Mouse (Mus musculus): ENCODE results near the gene Mterf1b.
"Not testable (repeated sequence)": the region's sequence is repeated elsewhere in the genome, so short reads cannot be mapped to it uniquely, and the experiment has no call there.

The Mterf1b gene

DNA sequence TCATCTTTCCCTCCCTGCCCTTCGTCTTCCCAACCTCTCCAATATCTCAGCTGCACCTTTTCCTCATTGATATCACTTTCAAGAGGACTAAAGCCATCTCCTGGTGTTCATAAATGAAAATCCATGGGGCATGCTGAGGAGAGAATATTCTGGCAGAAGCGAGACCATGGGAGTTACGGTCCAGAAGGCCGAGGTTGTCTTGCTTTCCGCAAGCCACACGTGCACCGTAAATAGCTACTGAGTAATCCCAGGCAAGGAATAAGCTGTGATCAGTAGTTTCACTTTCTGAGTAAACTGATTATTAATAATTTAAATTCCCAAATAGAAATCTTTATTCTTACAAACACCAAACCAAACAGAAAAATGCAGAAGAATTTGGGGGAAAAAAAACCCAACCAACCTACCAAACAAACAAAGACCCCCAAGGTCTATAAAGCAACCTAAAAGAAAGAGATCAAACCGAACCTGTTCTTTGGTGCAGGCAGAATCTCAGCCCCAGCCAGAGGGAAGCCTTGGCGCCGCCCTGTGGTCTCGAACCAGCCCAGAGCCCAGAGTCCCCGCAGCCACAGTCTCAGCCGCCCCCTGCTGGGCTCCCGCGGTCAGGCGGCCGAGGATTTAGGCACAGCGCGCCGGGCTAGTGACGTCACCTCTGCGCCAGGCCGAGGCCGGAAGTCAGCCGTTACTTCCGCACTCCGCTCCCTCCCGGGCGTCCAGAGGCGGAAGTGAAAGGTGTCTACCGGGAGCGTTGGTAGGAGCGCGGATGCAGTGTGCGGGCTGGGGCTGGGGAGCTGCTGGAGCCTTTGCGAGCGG lies at the start of gene Mterf1b:
Gene Mterf1b (plus strand): TSS at position 697 of the 810 bp plus-strand sequence.
- DNase-seq (ENCODE audit: low read depth, low spot score) = not testable (repeated sequence)

DNA sequence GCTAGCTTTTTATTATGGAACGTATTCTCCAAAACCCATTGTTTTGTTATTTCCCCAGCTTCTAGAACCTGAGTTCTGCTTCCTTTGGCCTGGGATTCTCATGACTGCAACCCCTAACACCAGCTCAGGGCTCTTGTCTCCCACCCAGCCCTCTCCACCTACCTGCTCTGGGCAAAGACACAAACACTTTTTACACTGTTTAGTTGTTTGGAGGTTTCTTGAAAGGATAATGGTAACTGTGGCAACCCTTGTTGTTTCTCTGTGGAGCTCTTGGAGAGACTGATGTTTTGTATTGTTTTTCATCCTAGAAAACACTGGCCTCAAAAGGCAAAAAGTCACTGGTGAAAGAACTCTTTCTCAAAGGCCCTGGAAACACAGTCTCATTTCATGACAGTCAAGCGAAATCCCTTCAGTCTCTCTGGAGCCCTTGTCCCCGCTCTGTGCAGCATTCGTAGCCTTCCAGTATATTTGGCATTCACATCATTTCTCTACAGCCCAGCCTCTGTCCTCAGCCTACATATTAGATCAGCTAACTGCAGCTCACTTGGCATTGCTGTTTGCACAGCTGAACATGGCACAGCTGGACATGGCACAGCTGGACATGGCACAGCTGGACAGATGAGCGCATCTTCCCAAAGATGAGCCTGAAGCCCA lies 32.6 kb upstream of the Mterf1b start:
- DNase-seq (ENCODE audit: low read depth, low spot score) = not testable (repeated sequence)

DNA sequence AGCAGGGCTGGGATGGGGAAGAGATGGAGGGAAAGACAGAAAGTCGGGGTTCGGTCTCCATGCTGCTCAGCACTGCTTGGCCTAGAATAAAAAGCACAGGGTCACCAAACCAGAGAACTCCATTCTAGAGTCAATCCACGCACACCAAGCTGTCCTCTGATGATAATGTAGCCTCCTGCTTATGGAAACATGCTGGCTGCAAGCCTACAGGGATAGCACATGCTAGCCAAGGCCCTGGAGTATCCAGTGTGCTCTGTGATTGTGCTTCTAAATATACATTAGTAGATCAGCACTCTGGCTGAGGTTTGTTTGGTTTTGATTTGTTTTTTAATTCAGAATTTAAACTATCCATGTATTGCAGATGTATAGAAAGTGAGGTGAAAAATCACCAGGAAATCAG lies 30.6 kb upstream of the Mterf1b start:
- no peak for DNase-seq (ENCODE audit: low read depth, low spot score)

DNA sequence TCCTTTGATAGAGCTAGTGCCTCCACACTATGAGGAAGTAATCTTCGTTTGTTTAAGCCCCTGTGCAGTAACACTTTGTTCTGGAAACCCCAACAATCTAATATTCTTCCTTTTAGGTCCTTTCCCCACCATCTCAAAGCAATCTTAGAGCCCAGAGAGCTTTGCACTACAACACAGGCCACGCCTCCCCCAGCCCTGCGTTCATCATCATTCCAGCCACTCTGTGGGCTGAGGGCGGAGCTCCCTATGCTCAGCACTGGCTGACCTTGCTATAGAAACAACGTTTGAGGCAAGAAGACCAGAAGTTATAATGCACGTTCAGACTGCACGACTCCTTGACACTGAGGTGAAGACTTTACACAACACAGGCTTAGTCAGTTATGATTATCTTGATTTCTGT lies 29.7 kb upstream of the Mterf1b start:
- no peak for DNase-seq (ENCODE audit: low read depth, low spot score)

DNA sequence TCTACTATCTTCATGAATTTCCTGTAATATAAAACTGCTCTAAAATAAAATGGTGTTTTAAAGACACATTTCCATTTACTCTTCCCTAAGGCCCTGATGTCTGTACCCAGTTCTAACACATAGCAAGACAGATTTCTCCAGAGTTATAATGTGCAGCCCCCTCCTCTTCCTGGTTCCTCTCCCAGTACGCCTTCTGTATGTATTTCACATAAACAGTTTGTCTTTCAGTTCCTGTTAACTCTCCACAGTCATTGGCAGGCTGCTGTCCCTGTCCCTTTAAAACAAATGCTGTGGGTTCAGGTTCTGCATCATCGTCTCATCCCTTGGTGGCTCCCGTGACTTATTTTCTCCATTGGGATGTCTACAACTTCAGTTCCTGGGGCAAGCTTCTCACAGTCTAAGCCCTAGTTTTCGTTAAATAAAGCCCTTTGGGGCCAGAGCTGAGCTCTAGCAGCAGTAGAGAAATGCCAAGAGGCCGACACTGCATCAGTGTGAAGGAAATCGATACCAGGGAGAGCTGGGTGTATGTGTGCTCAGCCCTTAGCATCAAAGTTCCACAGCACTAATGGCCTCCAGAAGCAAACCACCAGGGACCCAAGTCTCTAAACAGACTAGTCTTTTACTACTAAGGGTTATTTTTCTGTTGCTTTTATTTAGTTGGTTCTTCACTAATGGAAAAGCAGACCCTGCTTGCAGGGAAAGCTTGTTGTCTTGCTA lies 24.2 kb upstream of the Mterf1b start:
- not testable (repeated sequence) for DNase-seq (ENCODE audit: low read depth, low spot score)

DNA sequence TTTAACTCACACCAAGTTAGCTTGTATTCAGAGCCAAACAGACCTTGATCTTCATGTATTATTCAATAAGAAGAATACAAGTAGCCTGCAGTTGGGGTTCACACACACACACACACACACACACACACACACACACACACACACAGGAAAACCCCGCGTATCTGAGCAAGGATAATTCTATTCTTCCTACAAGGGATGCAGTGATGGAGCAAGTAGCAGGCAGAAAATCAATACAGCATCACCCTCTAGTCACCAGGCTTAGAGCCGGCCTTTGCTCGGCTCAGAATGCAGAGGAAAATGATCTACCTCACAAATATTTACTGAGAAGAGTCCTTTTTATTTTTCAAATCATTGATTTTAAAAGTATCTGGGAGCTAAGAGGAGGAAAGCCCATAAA lies 23.6 kb upstream of the Mterf1b start:
- not testable (repeated sequence) for DNase-seq (ENCODE audit: low read depth, low spot score)

DNA sequence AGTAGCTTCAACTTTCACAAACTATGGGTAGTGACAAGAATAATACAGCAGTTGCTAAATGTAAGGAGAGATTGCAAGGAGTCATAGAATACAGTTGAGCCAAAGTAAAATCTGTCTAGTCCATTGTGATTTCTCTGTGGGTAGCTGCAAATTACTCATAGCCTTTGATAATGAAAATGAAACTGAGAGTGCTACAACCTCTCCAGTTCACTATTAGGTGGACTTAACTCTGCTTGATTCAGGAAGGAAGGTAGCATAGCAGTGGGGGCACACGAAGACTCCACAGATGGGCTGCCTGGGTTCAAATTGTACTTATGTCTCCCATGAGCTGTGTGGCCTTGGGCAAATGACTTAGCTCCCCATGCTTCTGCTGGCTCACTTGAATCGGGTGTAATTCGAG lies 15.7 kb upstream of the Mterf1b start:
- DNase-seq (ENCODE audit: low read depth, low spot score) = not testable (repeated sequence)

DNA sequence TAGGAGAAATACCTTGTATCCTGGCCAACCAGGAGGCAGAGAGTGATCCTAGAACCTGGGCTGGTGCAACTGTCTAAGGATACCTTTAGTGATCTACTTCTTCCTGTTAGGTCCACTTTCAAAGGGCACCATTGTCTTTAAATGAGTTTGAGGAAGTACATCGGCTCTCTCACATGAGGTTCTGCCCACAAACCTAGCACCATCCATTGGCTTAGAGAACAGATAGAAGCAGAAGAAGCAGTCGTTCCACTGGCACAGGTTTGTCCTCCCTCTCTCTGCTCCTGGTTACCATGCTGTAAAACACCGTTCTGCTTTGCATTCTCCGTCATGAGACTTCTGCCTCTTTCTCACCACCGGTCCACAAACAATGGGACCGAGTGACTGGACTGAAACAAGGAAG lies 12.8 kb upstream of the Mterf1b start:
- no peak for DNase-seq (ENCODE audit: low read depth, low spot score)

DNA sequence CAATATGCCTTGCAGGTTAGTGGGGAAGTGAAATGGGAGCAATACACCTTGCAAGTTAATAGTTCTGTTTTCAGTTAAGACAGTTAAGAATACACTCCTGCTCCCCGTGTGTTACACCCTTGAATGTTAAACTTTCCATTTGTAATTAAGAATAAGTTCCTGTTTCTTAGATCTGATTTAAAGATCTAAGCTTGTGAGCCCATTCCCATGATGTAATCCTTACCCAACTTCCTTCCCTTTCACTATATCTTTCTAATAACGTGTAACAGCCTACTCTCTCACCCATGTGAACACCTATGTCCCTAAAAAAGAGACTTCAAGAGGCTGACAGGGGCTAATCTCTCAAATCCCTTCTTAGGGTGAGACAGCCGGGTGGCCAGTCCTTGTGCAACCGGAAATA lies 5.4 kb upstream of the Mterf1b start:
- no peak for DNase-seq (ENCODE audit: low read depth, low spot score)

DNA sequence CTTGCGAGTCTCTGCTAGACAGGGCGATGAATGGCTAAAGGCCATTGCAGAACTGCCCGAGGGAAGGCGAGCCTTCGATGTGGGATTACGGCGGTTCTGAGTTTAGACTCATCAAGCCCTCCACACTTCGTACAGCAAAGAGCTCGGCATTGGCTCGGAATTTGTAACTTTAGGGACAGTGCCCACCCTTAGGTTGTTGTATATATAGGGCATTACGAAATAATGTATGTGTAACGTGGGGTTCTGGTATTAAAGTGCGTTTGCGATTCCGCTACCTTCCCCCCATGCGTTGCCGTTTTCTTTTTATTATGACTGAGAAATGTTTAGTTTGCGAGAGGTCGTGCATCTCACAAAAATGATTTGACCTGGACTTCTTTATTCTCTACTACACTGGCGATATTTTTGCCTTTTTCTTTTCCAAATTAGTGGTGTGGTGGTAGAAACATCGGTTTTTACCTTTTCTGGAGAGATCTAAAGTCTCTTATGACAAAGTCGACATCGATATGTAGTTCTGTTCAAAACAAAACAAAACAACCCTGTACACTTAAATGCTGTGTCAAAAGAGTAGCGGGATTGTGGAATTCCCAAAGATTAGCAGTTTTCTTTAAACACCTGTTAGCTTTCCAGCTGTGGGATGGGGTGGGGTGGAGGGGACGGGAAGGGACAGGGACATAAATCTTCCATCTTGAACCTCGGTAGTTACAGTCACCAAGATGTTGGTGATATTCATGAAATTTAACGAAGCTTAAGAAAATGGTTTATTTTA lies 497 bp downstream of the Mterf1b start:
- not testable (repeated sequence) for DNase-seq (ENCODE audit: low read depth, low spot score)

DNA sequence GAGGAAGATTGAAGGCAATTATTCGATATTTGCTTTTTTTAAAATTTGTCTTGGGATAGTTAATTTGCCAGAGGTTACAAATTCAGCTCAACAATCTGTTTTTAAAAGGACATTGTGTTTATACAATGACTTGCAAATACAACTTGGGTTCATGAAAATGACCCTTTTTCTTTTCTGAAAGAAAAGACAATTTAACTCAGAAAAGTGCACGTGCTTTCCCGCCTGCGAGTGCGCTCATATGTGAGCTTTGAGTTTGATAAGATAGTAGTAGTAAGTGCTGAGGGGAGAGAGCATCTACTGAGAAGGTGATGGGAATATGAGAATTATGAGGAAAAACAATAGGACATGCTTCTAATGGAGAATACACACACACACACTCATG lies 1.1 kb downstream of the Mterf1b start:
- DNase-seq (ENCODE audit: low read depth, low spot score) = no peak

DNA sequence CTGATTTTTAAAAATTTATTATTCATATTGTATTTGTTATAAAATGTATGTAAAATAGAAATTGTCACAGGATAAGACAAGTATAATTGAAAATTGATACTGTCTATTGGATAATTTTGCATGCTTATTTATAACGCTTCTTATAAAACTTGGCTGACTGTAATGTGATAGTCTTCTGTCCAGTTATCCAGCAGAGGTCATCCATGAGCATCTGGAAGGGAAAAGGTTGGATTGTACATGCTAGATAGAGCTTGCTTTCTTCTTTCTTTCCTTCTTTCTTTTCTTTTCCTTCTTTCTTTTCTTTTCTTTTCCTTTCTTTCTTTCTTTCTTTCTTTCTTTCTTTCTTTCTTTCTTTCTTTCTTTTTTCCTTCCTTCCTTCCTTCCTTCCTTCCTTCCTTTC lies 2.0 kb downstream of the Mterf1b start:
- no peak for DNase-seq (ENCODE audit: low read depth, low spot score)

DNA sequence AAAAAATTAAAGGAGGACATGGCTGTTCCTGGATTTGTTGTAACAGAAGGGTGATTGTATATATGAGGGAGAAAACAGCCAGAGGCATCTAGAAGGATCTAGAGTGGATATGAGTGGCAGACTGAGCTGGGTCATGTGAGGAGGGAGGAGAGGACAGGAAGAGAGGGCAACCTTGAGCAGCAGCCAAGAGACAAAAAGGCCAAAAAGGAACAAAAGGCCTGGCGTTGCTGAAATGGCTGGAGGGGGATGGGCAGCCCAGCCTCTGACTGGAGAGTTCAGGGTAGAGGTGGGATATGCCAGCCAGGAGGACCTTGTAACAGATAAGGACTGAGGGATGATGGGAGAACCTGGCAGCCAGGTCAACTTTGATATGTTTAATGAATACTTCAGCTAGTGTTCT lies 2.9 kb downstream of the Mterf1b start:
- DNase-seq (ENCODE audit: low read depth, low spot score) = no peak

DNA sequence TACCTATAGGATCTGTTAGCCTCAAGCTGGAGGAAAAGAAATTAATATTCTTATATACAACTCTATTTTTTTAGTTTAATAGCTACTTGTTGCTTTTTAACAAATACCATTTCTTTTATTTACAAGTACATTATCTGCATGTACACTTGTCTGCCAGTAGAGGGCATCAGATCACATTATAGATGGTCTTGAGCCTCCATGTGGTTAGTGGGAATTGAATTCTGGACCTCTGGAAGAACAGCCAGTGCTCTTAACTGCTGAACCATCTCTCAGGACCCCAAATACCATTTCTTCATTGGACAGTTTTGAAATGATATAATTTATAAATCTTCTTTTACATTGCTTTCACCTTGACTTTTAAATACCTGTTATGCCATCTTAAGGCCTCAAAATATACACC lies 9.2 kb downstream of the Mterf1b start:
- no peak for DNase-seq (ENCODE audit: low read depth, low spot score)

DNA sequence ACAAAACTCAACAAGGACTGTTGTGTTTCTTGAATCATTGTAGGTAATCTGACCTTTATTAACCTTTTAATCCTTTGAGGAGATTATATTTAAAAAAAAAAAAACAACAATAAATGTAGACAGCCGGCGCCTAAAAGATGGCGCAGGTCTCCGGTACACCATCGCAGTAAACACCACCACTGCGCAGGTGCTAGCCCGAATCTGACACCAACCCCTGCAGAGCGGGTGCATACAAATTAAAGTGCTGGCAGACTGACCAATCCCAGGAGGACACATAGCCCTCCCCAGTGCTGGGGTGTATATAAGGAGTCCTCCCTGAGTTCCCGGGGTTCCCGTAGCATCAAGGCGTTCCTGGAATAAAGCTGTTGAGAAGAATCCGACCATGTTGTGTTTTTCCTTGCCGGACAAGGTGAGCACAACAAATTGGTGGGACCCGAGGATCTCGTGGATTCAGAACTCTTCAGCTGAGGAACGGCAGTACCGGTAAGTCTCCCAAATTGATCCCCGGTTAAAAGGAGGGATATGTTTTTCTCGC lies 10.2 kb downstream of the Mterf1b start:
- not testable (repeated sequence) for DNase-seq (ENCODE audit: low read depth, low spot score)

DNA sequence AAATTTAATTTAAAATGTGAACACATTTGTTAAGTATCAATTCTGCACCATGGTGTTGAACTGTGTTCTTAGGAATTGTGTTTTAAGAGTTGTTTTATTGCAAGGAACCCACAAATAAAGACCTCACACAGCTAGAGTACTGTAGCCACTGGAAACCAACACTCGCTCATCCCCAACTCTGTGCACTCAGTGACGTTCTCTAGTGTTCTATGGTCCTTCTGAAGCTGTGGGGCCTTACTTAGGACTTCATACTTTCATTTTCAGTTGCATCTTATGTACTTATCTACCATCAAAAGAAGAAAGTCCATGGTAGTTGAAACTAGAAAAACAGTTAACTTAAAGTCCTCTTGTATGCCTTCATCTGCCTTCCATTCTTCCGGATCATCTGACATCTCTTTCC lies 17.9 kb downstream of the Mterf1b start:
- DNase-seq (ENCODE audit: low read depth, low spot score) = not testable (repeated sequence)

DNA sequence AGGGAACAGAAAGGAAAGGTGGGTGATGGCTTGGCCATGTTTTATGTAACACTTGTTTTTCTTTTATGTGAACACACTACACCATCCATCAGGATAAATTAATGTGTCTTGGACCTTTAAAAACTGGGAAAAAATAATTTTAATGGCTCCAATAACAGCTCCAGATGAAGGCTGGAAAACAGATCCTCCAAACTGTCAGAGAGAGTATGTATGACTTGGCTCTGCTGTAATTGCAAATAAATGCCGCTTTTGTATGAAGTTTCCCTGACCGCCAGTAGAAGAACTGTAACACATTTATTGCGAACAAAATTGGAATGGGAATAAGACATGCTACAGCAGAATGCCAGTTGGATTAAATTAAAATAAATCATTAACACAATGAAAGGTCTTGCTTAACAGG lies 29.1 kb downstream of the Mterf1b start:
- DNase-seq (ENCODE audit: low read depth, low spot score) = no peak

DNA sequence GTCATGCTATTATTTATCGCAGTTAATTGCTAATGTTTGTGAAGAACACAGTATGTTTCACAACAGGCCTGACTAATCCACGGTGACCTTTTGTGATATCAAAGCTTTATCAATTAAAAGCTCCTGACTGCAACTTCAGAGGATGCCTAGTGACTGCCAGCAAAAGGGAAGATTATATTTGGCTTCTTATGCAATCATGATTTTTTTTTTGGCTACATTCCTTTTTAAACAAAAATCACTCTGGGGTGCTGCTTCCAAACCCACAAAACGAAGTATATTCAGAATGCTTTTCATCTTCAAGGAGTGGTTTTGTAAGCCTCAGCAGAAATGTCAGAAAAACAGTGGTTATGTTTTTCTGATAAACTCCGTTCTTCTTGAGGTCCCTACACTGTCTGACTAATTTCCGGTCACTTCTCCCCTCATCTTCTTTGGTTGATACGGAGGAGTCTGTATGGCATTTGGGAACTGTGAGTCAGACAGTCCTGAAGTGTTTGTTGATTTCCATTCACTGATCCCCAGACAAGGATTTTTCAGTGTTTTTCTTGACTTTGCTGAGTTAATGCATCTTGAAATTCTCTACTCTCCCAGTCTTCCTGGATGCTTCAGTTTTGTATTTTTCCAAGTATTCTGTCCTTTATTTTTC lies 29.9 kb downstream of the Mterf1b start:
- no peak for DNase-seq (ENCODE audit: low read depth, low spot score)

DNA sequence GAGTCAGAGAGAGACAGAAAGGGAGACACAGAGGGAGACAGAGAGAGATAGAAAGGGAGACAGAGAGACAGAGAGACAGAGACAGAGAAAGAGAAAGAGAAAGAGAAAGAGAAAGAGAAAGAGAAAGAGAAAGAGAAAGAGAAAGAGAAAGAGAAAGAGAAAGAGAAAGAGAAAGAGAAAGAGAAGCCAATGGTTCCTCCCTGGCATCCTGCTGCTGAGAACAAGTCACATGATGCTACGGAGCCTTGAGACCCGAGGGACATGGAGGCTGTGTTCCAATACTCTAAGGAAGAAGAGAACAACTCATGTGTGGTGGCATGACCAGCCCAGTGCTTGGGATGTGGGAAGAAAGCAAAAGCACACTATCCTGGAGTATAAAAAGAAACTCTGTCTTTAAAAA lies 40.0 kb downstream of the Mterf1b start:
- no peak for DNase-seq (ENCODE audit: low read depth, low spot score)

DNA sequence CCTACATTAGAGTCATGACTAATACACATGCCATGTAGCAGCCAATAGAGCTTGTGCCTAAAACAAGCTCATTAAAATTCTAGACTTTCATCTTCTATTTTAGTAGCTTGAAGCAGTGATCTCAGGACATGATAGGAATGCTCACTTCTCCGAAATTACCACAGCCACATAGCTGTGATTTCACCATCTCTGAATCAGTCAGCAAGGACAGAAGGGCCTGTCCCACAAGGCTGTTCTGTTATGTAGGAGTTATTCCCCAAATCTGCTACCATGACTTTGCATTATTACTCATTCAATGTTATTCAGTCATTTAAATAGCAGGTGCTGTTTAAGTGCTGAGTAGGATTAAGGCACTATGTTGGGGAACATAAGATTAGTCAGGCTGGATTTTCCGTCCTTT lies 42.3 kb downstream of the Mterf1b start:
- no peak for DNase-seq (ENCODE audit: low read depth, low spot score)

DNA sequence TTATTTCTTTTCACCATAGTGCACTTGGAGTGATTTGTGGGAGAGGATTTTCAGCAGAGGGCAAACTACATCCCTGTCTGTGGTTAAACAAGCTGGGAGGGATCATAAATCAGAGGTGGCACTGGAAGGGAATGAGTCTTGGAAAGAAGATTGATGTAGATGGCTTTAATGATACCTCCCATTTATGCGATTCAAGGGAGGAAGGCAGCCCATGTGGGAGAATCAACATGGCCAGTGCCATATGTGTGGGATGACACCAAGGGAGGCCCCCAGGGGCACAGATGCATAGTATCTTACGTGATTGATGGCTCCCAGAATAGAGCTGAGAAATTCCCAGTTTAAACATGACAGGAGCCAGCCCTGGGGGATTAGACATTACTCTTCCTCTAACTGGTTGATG lies 48.0 kb downstream of the Mterf1b start:
- no peak for DNase-seq (ENCODE audit: low read depth, low spot score)

Data from retina, adult 2 months (tissue).